Mouse (Mus musculus): ENCODE measurements around the gene Xpo5. TPM values are rescaled to one million over a fixed set of nuclear protein-coding genes. Genes with fewer than 3 reads are reported as not detected.
A peak's percentile ranks its signal among the peaks of the same experiment; 100 is the strongest.

The Xpo5 gene
- polyA plus RNA-seq, 1 experiment: 40.4 TPM

GRCm38 (mm10) chr17:46170538-46170937 is 32.0 kb upstream of the Xpo5 start:
- H3K27me3 ChIP-seq (ENCODE audit: control insufficient read depth, insufficient read depth, low read length): no peaks in the 10 kb centered on the region
- H3K4me3 ChIP-seq (ENCODE audit: control insufficient read depth, insufficient read depth, low read length): no peak overlapping the region
- no peak overlapping the region for H3K27ac ChIP-seq (ENCODE audit: control insufficient read depth, insufficient read depth, low read length)
- H3K4me1 ChIP-seq (replicated peaks; ENCODE audit: control insufficient read depth, insufficient read depth, low read length): peaks cover 9% of the 10 kb centered on the region
- no peak for TF ChIP-seq CTCF (IDR thresholded peaks at IDR 0.05; ENCODE audit: borderline replicate concordance, control insufficient read depth, extremely low read depth, insufficient read depth, low read length, poor library complexity)
- no peak for TF ChIP-seq POLR2A (IDR thresholded peaks at IDR 0.05; ENCODE audit: control insufficient read depth, extremely low read depth, insufficient read depth, low read length, poor library complexity)
- WGBS: 83% methylated on average over 3 of the region's 3 CpGs
- DNase-seq: peak; percentile 46
- H3K36me3 ChIP-seq (ENCODE audit: control insufficient read depth, insufficient read depth, low read length): peaks cover 40% of the 10 kb centered on the region

- TF ChIP-seq CTCF (IDR thresholded peaks at IDR 0.05; ENCODE audit: borderline replicate concordance, control insufficient read depth, extremely low read depth, insufficient read depth, low read length, poor library complexity) (no peak), POLR2A (IDR thresholded peaks at IDR 0.05; ENCODE audit: control insufficient read depth, extremely low read depth, insufficient read depth, low read length, poor library complexity) (no peak)
- H3K4me3 ChIP-seq (ENCODE audit: control insufficient read depth, insufficient read depth, low read length): no peak overlapping the region
- WGBS: 96% methylated on average over 4 of the region's 4 CpGs
- no peaks in the 10 kb centered on the region for H3K27me3 ChIP-seq (ENCODE audit: control insufficient read depth, insufficient read depth, low read length)
- no peak overlapping the region for H3K27ac ChIP-seq (ENCODE audit: control insufficient read depth, insufficient read depth, low read length)
- H3K4me1 ChIP-seq (replicated peaks; ENCODE audit: control insufficient read depth, insufficient read depth, low read length): no peaks in the 10 kb centered on the region
- no peak for DNase-seq
- H3K36me3 ChIP-seq (ENCODE audit: control insufficient read depth, insufficient read depth, low read length): peaks cover 90% of the 10 kb centered on the region
Measured at GRCm38 (mm10) chr17:46182273-46182672, 20.3 kb upstream of the Xpo5 start.

DNA sequence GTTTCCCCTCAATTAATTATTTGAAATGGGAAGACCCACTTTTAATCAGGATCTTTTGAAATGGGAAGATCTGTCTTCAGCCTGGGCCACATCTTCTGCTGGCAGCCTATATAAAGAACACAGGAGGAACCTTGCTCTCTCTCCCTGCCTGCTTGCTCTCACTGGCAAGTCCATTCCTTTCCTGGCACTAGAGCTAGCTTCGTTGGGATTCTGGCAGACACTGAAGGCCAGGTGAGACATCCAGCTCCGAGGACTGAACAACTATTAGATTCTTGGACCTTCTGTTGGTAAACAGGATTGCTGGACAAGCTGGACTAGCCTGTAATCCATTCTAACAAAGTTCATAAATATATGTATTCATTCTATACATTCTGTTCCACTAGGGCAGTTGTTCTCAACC is 13.8 kb upstream of the Xpo5 start:
- H3K4me1 ChIP-seq (replicated peaks; ENCODE audit: control insufficient read depth, insufficient read depth, low read length): no peaks in the 10 kb centered on the region
- no peak overlapping the region for H3K27ac ChIP-seq (ENCODE audit: control insufficient read depth, insufficient read depth, low read length)
- DNase-seq: no peak
- no peak overlapping the region for H3K4me3 ChIP-seq (ENCODE audit: control insufficient read depth, insufficient read depth, low read length)
- 95% methylated on average over 2 of the region's 2 CpGs for WGBS
- peaks cover 79% of the 10 kb centered on the region for H3K36me3 ChIP-seq (ENCODE audit: control insufficient read depth, insufficient read depth, low read length)
- H3K27me3 ChIP-seq (ENCODE audit: control insufficient read depth, insufficient read depth, low read length): no peaks in the 10 kb centered on the region
- TF ChIP-seq CTCF (IDR thresholded peaks at IDR 0.05; ENCODE audit: borderline replicate concordance, control insufficient read depth, extremely low read depth, insufficient read depth, low read length, poor library complexity) (no peak), POLR2A (IDR thresholded peaks at IDR 0.05; ENCODE audit: control insufficient read depth, extremely low read depth, insufficient read depth, low read length, poor library complexity) (no peak)

DNA sequence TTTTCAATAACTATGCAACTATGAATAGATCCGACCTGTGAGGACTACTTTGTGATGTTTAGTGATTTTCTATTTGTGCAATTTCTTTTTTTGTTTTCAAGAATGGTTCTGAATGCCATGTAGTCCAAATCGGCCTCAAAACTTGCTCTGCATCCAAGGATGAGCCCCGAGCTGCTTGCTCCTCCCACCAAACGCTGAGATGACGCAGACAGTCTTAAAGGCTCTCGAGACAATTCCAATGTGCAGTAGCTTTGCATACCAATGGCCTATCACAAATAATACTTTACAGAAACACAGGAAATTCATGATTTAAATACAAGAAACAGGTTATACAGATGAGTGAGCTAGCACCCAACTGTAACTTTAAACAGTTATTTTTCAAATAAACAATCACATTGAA is 1.4 kb upstream of the Xpo5 start:
- TF ChIP-seq POLR2A (IDR thresholded peaks at IDR 0.05; ENCODE audit: control insufficient read depth, extremely low read depth, insufficient read depth, low read length, poor library complexity) (no peak), CTCF (IDR thresholded peaks at IDR 0.05; ENCODE audit: borderline replicate concordance, control insufficient read depth, extremely low read depth, insufficient read depth, low read length, poor library complexity) (no peak)
- Histone ChIP-seq H3K4me1 (replicated peaks; ENCODE audit: control insufficient read depth, insufficient read depth, low read length) (peaks cover 7% of the 10 kb centered on the region), H3K4me3 (ENCODE audit: control insufficient read depth, insufficient read depth, low read length) (no peak overlapping the region), H3K27ac (ENCODE audit: control insufficient read depth, insufficient read depth, low read length) (no peak overlapping the region), H3K27me3 (ENCODE audit: control insufficient read depth, insufficient read depth, low read length) (no peaks in the 10 kb centered on the region), H3K36me3 (ENCODE audit: control insufficient read depth, insufficient read depth, low read length) (peaks cover 18% of the 10 kb centered on the region)
- no peak for DNase-seq
- WGBS: 80% methylated on average over 6 of the region's 6 CpGs

DNA sequence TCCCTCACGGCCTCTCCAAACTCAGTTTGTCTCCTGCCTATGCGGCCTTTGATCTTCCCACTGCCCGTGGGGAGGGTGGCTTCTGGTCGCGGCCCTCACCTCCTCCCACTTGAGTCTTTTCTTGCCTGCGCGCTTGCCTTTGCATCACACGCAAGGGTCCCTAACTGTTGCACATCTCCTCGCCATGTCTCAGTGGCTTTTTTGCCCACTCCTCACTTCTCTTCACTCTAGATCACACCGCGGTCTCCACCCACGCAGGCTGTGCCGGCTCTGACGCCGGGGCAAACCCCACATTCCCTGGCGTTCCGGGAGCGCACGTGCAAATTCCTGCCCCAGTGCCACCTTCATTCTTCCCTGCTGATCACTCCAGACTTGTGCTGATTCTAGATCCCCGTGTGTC is 496 bp downstream of the Xpo5 start:
- WGBS: under 1% methylated on average over 20 of the region's 20 CpGs

GRCm38 (mm10) chr17:46206676-46207075 is 4.1 kb downstream of the Xpo5 start:
- Histone ChIP-seq H3K36me3 (ENCODE audit: control insufficient read depth, insufficient read depth, low read length) (peaks cover 36% of the 10 kb centered on the region), H3K4me1 (replicated peaks; ENCODE audit: control insufficient read depth, insufficient read depth, low read length) (peaks cover 5% of the 10 kb centered on the region), H3K27me3 (ENCODE audit: control insufficient read depth, insufficient read depth, low read length) (no peaks in the 10 kb centered on the region), H3K4me3 (ENCODE audit: control insufficient read depth, insufficient read depth, low read length) (no peak overlapping the region), H3K27ac (ENCODE audit: control insufficient read depth, insufficient read depth, low read length) (no peak overlapping the region)
- TF ChIP-seq CTCF (IDR thresholded peaks at IDR 0.05; ENCODE audit: borderline replicate concordance, control insufficient read depth, extremely low read depth, insufficient read depth, low read length, poor library complexity) (no peak), POLR2A (IDR thresholded peaks at IDR 0.05; ENCODE audit: control insufficient read depth, extremely low read depth, insufficient read depth, low read length, poor library complexity) (no peak)
- no peak for DNase-seq

More for the DNA sequence above, 496 bp downstream of the Xpo5 start:
- peaks cover 11% of the 10 kb centered on the region for H3K36me3 ChIP-seq (ENCODE audit: control insufficient read depth, insufficient read depth, low read length)
- H3K4me1 ChIP-seq (replicated peaks; ENCODE audit: control insufficient read depth, insufficient read depth, low read length): peaks cover 7% of the 10 kb centered on the region
- H3K4me3 ChIP-seq (ENCODE audit: control insufficient read depth, insufficient read depth, low read length): peak overlapping the region; percentile 96
- peak overlapping the region; percentile 22; the same call in 1 of the 2 replicates for H3K27ac ChIP-seq (ENCODE audit: control insufficient read depth, insufficient read depth, low read length)
- no peaks in the 10 kb centered on the region for H3K27me3 ChIP-seq (ENCODE audit: control insufficient read depth, insufficient read depth, low read length)
- no peak for TF ChIP-seq CTCF (IDR thresholded peaks at IDR 0.05; ENCODE audit: borderline replicate concordance, control insufficient read depth, extremely low read depth, insufficient read depth, low read length, poor library complexity)
- TF ChIP-seq POLR2A (IDR thresholded peaks at IDR 0.05; ENCODE audit: control insufficient read depth, extremely low read depth, insufficient read depth, low read length, poor library complexity): no peak
- no peak for DNase-seq

GRCm38 (mm10) chr17:46210550-46210949 is 8.0 kb downstream of the Xpo5 start:
- no peak overlapping the region for H3K27ac ChIP-seq (ENCODE audit: control insufficient read depth, insufficient read depth, low read length)
- DNase-seq: no peak
- 98% methylated on average over 3 of the region's 3 CpGs for WGBS
- peaks cover 67% of the 10 kb centered on the region for H3K36me3 ChIP-seq (ENCODE audit: control insufficient read depth, insufficient read depth, low read length)
- H3K4me3 ChIP-seq (ENCODE audit: control insufficient read depth, insufficient read depth, low read length): no peak overlapping the region
- no peaks in the 10 kb centered on the region for H3K27me3 ChIP-seq (ENCODE audit: control insufficient read depth, insufficient read depth, low read length)
- no peak for TF ChIP-seq POLR2A (IDR thresholded peaks at IDR 0.05; ENCODE audit: control insufficient read depth, extremely low read depth, insufficient read depth, low read length, poor library complexity)
- no peak for TF ChIP-seq CTCF (IDR thresholded peaks at IDR 0.05; ENCODE audit: borderline replicate concordance, control insufficient read depth, extremely low read depth, insufficient read depth, low read length, poor library complexity)
- no peaks in the 10 kb centered on the region for H3K4me1 ChIP-seq (replicated peaks; ENCODE audit: control insufficient read depth, insufficient read depth, low read length)

Data from thymus, adult 2 months (tissue).